Mouse (Mus musculus) forebrain, postnatal 0 days (tissue): ENCODE data around the gene Serpina1c. TPM values are rescaled to one million over a fixed set of nuclear protein-coding genes. Genes with fewer than 3 reads are reported as not detected.
"Not testable (repeated sequence)": the region's sequence is repeated elsewhere in the genome, so short reads cannot be mapped to it uniquely, and the experiment has no call there.

Experiments
- ATAC-seq: fragments of 200-750 bp; cut with Nextera tagmentation; 2 replicates; pipeline ENCODE4 v1.8.0; 2017; ENCODE audit warnings: mild to moderate bottlenecking, moderate library complexity
- DNase-seq: peaks from one replicate; pipeline ENCODE4 v3.0.0-alpha.2; 2015
- H3K27ac ChIP-seq: fragments of 300-500 bp; sonication (generic); 2 replicates; pipeline ENCODE4 v1.5.1; 2014; ENCODE audit warnings: low read depth, mild to moderate bottlenecking, antibody characterized with exemption, low read length, moderate library complexity, mixed read lengths
- H3K27me3 ChIP-seq: fragments of 300-500 bp; sonication (generic); 2 replicates; pipeline ENCODE4 v1.6.1; 2014; ENCODE audit warnings: mild to moderate bottlenecking, low read length, mixed read lengths; ENCODE audit not compliant: insufficient read depth
- H3K36me3 ChIP-seq: fragments of 300-500 bp; sonication (generic); 2 replicates; pipeline ENCODE4 v1.6.1; 2014; ENCODE audit warnings: mild to moderate bottlenecking, moderate library complexity; ENCODE audit not compliant: insufficient read depth
- H3K4me1 ChIP-seq: fragments of 300-500 bp; sonication (generic); 2 replicates; pipeline ENCODE4 v1.6.1; 2014; ENCODE audit warnings: antibody characterized with exemption; ENCODE audit not compliant: insufficient read depth
- H3K4me2 ChIP-seq: fragments of 300-500 bp; sonication (generic); 2 replicates; pipeline ENCODE4 v1.6.1; 2014; ENCODE audit warnings: low read depth, mild to moderate bottlenecking, moderate library complexity
- H3K4me3 ChIP-seq: fragments of 300-500 bp; sonication (generic); 2 replicates; pipeline ENCODE4 v1.5.1; 2014; ENCODE audit warnings: low read depth, low read length, mixed read lengths
- H3K9ac ChIP-seq: fragments of 300-500 bp; sonication (generic); 2 replicates; pipeline ENCODE4 v1.6.1; 2014; ENCODE audit warnings: mild to moderate bottlenecking
- H3K9me3 ChIP-seq: fragments of 300-500 bp; sonication (generic); 2 replicates; pipeline ENCODE4 v1.6.1; 2016; ENCODE audit warnings: low read length
- CTCF ChIP-seq: sonication (generic); IDR thresholded peaks from 2 replicates; pipeline ENCODE4 v1.5.1; 2016; ENCODE audit warnings: antibody characterized with exemption, control low read depth, low read depth
- WGBS: fragments of 180-500 bp; shearing (Covaris S2); extraction: QIAGEN DNeasy Blood & Tissue Kit; methylation state at CpG from one replicate; pipeline ENCODE4 v1.1.7; 2014; 5-methylcytosine and 5-hydroxymethylcytosine counted together
- polyA plus RNA-seq: library from polyadenylated mRNA; unstranded; fragments of >200 nt; fragmentation: Nextera tagmentation; extraction: Ambion mirVana; gene quantifications from 2 replicates; pipeline ENCODE4 v1.2.1, GENCODE M21; 2015
- total RNA-seq: library from RNA; depleted of rRNA; stranded (reverse); fragments of >200 nt; gene quantifications from 2 replicates; pipeline ENCODE4 v1.2.3, GENCODE M21; 2014; rRNA removed

Serpina1c gene
- total RNA-seq (not detected in 2 replicates), polyA plus RNA-seq (not detected in 2 replicates)

DNA sequence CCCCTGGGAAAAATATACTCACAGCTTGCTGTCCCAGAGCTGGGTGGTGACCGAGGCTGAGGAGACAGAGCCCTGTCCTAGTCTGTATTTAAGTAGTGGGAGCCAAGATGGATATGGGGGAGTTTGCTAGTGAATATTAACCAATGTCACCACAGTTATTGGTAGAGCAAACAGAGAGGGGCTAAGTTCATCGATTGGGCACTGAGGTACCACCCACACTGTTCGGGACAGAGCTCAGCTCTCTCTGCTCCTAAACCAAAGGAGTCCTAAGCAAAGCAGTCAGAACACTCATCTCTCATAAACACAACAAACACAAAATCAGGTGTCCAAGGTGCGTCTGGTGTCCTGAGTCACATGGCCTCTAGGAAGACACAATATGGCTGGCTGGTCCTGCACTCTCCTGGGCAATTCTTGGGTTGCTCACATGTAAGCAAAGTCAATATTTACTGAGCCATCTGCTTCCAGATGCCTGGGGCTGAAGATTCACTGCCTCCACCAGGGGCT, at the start of gene Serpina1c:
Gene Serpina1c, minus strand, starts transcription at position 51 of the 504 bp plus-strand sequence.
- not testable (repeated sequence) for H3K4me2 ChIP-seq, H3K9me3 ChIP-seq, H3K27ac ChIP-seq, H3K4me1 ChIP-seq, DNase-seq, ATAC-seq, H3K9ac ChIP-seq, H3K4me3 ChIP-seq, H3K27me3 ChIP-seq, H3K36me3 ChIP-seq
- 81% methylated on average over 4 of the region's 4 CpGs for WGBS

DNA sequence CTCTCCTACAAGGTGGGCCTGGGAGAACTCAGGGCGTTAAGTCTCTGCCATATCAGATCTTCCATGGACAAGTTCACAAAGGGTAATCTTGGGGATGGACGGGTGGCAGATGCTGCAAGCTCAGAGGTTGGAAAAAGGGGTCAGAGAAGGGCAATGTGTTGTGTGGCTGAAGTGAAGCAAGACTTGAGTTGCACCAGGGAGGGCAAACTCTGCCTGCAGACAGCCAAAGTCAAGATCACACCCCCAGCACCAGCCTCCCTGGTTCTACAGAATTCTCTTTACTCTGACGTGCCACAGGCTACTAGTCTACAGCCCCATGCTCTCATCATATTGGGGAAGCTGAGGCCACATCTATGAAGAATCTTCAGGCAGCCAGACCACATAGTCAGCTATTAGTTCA, 48.3 kb upstream of the Serpina1c start:
- not testable (repeated sequence) for ATAC-seq, H3K27ac ChIP-seq, H3K27me3 ChIP-seq, H3K9me3 ChIP-seq, H3K4me2 ChIP-seq, H3K9ac ChIP-seq, H3K4me3 ChIP-seq, H3K36me3 ChIP-seq, H3K4me1 ChIP-seq, DNase-seq
- 88% methylated on average over 3 of the region's 3 CpGs for WGBS

DNA sequence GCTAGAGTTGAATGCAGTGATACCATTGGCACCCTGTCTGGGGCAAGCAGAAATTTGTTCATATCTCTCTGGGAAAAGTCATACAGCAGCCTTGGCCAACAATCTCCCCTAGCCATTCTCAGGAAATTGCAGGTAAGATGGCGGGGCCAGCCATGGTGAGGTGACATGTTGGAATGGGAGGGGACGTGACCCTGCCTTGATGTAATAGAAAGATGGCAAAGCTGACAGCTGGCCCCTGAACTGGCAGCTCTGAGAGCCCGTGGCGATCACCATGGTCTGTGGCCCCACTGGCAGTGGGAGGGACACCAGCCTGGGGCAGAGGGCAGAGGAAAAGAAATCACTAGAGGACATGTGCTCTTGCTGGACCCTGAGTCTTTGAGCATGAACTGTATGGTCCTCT, 41.6 kb upstream of the Serpina1c start:
- H3K9me3 ChIP-seq, result no peaks in the 10 kb centered on the region
- H3K4me3 ChIP-seq, result no peak overlapping the region
- no peak overlapping the region for H3K4me2 ChIP-seq
- no peaks in the 10 kb centered on the region for H3K36me3 ChIP-seq
- H3K27me3 ChIP-seq, result no peaks in the 10 kb centered on the region
- no peak for TF ChIP-seq CTCF
- DNase-seq (no peak), ATAC-seq (no peak)
- no peaks in the 10 kb centered on the region for H3K4me1 ChIP-seq
- WGBS, result 93% methylated on average over 4 of the region's 4 CpGs
- no peak overlapping the region for H3K27ac ChIP-seq
- no peak overlapping the region for H3K9ac ChIP-seq

DNA sequence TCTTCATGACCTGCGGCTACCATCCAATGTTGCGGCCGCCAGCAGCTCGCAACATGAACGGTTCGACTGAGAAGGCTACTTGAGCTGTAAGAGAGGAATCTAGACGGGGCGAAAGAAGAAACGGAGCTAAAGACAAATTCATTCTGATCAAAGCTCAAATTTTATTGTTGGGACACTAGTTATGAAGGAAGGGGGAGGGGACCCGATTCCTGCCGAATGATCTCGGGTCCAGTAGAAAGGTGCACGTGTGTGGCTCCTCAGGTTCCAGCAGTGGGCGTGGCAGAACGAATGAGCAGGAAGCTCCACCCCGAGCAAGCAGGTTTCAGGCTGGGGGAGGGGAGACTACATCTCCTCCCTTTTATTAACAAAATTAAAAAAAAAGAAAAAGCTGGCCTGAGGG, 4.5 kb upstream of the Serpina1c start:
- WGBS, result 96% methylated on average over 11 of the region's 16 CpGs
- DNase-seq, H3K36me3 ChIP-seq, H3K4me2 ChIP-seq, H3K27me3 ChIP-seq, H3K4me3 ChIP-seq, ATAC-seq, H3K9me3 ChIP-seq, H3K27ac ChIP-seq, H3K4me1 ChIP-seq, H3K9ac ChIP-seq: not testable (repeated sequence)

DNA sequence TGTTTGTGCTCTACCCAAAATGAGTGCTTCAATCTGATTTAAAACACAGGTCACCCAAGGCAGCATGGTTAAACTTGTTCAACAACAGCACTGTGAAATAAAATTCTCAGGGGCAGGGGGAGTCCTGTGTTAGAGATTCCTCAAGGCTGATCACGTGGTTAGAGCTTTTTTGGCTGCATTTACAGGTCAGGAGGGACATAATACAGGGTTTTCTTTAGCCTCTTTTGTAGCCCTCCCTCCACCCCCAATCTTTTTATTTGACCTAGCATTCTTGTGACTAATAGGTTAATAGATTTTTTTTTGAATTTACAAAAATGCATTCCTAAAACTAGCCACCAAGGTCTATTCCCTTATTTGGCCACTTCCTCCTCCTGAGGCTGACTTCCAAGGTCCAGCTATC, 3.1 kb upstream of the Serpina1c start:
- ATAC-seq, H3K4me2 ChIP-seq, H3K27me3 ChIP-seq, H3K4me3 ChIP-seq, H3K27ac ChIP-seq, H3K9me3 ChIP-seq, H3K9ac ChIP-seq, H3K36me3 ChIP-seq, DNase-seq, H3K4me1 ChIP-seq: not testable (repeated sequence)
- 23% methylated on average over 1 of the region's 1 CpGs for WGBS

DNA sequence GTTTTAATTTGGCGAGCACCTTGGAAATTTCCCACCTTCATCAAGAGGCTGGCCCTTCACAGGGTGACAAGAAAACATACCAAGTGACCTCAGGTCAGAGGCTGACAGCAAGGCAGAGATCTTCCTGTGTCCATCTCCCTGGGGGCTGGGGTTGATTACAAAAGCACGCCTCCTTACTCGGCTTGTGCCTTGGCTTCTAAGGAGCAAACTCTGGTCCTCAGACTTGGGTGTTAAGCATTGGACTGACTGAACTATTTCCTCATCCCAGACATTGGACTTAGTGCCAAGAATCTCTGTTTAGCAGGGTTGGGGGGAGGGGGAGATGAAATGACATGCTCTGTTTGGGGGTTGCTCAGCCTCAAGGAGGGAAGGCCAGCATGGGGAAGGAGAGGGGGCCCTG, 2.8 kb downstream of the Serpina1c start:
- WGBS, result 92% methylated on average over 3 of the region's 3 CpGs
- not testable (repeated sequence) for H3K36me3 ChIP-seq, DNase-seq, H3K27ac ChIP-seq, H3K9ac ChIP-seq, H3K27me3 ChIP-seq, H3K9me3 ChIP-seq, H3K4me3 ChIP-seq, ATAC-seq, H3K4me1 ChIP-seq, H3K4me2 ChIP-seq

DNA sequence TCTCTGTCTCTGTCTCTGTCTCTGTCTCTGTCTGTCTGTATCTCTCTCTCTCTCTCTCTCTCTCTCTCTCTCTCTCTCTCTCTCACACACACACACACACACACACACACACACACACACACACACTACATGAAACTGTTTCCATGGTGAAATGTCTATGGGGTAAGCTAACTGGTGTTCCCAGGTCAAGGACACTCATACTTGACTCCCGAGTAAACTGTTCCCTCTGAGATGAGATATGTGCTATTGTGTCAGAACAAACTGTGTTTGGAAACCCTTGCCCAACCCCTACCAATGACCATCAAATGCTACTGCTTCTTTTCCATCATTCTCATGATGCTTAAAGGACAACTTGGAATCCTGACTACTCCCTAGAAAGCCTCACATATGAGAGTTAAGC, 37.8 kb downstream of the Serpina1c start:
- H3K36me3 ChIP-seq, H3K9me3 ChIP-seq, H3K4me1 ChIP-seq, H3K4me3 ChIP-seq, H3K4me2 ChIP-seq, ATAC-seq, H3K9ac ChIP-seq, H3K27ac ChIP-seq, H3K27me3 ChIP-seq, DNase-seq: not testable (repeated sequence)
- 88% methylated on average over 1 of the region's 1 CpGs for WGBS

DNA sequence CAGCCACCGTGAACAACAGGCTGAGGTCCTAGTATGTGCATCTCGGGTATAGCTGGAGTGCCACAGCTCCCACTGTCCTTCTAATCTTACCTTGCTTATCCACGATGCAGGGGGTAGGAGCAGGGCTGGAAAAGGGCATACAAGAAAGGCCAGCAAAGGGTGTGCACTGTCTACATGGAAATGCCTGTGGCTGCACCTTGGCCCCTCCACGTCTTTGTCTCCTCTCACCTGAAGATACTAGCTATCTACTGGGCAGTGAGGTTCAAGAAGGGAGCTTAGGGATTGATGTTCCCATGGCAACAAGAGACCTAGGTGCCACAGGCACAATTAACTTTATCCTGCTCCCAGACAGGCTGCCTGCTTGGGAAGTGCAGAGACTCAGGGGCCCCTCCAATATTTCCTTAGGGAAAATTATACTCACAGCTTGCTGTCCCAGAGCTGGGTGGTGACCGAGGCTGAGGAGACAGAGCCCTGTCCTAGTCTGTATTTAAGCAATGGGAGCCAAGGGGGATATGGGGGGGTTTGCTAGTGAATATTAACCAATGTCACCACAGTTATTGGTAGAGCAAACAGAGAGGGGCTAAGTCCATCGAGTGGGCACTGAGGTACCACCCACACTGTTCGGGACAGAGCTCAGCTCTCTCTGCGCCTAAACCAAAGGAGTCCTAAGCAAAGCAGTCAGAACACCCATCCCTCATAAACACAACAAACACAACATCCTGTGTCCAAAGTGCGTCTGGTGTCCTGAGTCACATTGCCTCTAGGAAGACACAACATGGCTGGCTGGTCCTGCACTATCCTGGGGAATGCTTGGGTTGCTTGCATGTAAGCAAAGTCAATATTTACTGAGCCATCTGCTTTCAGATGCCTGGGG, 41.3 kb downstream of the Serpina1c start, which contains the start of gene Serpina1a:
Gene Serpina1a, minus strand, starts transcription at position 462 of the 874 bp plus-strand sequence.
- not testable (repeated sequence) for ATAC-seq, H3K9me3 ChIP-seq, H3K27me3 ChIP-seq, H3K36me3 ChIP-seq, H3K27ac ChIP-seq, H3K9ac ChIP-seq, H3K4me2 ChIP-seq, H3K4me3 ChIP-seq, DNase-seq, H3K4me1 ChIP-seq
- WGBS, result 83% methylated on average over 9 of the region's 9 CpGs
